Comparison of ENCODE assay signal across 13 mouse cellular contexts in the genomic region with DNA sequence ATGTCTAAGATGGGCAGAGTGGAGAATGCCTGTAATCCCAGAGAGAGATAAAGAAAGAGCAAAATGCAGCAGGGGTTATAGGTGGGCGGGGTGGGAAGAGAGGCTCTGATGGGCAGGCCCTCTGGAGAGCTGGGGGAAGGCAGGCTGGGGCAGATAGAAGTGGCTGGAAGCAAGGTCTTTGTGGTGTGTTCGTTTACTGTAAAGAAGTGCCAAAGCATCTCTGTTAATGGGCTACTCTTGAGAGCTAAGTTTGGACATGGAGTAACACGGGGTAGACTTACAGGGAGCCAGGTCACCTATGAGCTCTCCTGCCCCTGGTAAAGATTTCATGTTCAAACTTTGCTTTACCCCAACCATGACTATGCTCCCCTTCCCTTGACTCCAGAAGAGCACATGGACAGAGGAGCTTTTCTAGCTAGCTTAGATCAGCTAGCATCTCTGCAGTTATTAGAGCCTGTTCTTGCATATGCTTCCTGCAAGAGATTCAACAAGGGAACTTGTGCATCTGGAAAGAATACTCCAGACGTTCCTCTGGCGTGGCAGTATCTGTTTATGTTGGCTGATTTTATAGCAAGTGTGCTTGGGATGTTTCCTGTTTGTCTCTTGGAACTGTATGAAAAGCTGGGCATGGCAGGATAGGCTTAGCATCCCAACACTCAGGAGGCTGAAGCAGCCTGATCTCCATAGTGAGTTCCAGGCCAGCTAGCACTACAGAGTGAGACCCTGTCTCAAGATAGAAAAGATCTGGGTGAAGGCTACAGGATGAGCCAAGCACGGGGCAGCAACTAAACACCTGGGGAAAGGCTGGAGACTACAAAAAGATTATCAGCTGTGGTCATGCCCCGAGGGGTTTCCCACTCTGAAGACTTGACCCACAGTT.
DNase-seq lines count a peak whose midpoint lies in the region; ATAC-seq and TF ChIP-seq lines count a peak whose summit lies in the region.
"Had no signal": no experiment of that assay in that cellular context is flagged by ENCODE, and none has a peak within 500 bp of the region (broad histone marks: within the 10 kb centered on the region; RNA-seq: fewer than 3 reads in every experiment).

No protein-coding gene starts in this region.

- TF ChIP-seq EP300 in liver, postnatal 0 days (IDR thresholded peaks at IDR 0.05; ENCODE audit: low read depth), result no peak

- H3K27me3 ChIP-seq in lung, embryonic 14.5 days (ENCODE audit: insufficient read depth, low read length), result no peaks in the 10 kb centered on the region
- H3K27me3 ChIP-seq in liver, postnatal 0 days (ENCODE audit: insufficient read depth, low read length), result no peaks in the 10 kb centered on the region

- H3K4me3 ChIP-seq in lung, embryonic 14.5 days (ENCODE audit: low read depth, low read length), result no peak overlapping the region
- H3K4me3 ChIP-seq in lung, adult 2 months (replicated peaks; ENCODE audit: extremely low read depth, low read depth, low read length), result no peak overlapping the region
- no peak overlapping the region for H3K4me3 ChIP-seq in liver, postnatal 0 days (ENCODE audit: low read depth, low read length)

- no peak for TF ChIP-seq CTCF in lung, embryonic 14.5 days (IDR thresholded peaks at IDR 0.05; ENCODE audit: low read depth)
- no peak for TF ChIP-seq CTCF in lung, adult 2 months (IDR thresholded peaks at IDR 0.05; ENCODE audit: insufficient read depth, low read length)
- no peak for TF ChIP-seq CTCF in liver, postnatal 0 days (IDR thresholded peaks at IDR 0.05; ENCODE audit: low read depth)

- H3K27ac ChIP-seq in lung, embryonic 14.5 days (ENCODE audit: low read depth), result peak overlapping the region; percentile 98
- peak overlapping the region; percentile 51 for H3K27ac ChIP-seq in liver, postnatal 0 days (ENCODE audit: low read depth)

- peak; percentile 38 to 59 for DNase-seq in heart, adult 18-20 months
- DNase-seq in heart, postnatal 4 days, result no peak
- DNase-seq in lung, embryonic 14.5 days, result peak; percentile 63
- DNase-seq in lung, adult 2 months, result no peak
- DNase-seq in heart, adult 9 months (ENCODE audit: low spot score in 2 of 2), result peak; percentile 50 to 65
- no peak for DNase-seq in liver, postnatal 0 days
- DNase-seq in left cerebral cortex, postnatal 4 days, result no peak
- DNase-seq in frontal cortex, adult 2 months (ENCODE audit: extremely low spot score in 1 of 2, low spot score in 1 of 2), result no peak
- DNase-seq: adrenal gland, postnatal 14 days; cerebellum, adult 2 months; layer of hippocampus, postnatal 36 days; retina, postnatal 1 day had no signal

- H3K9ac ChIP-seq in lung, embryonic 14.5 days, result no peak overlapping the region
- no peak overlapping the region for H3K9ac ChIP-seq in liver, postnatal 0 days (replicated peaks)

- H3K36me3 ChIP-seq in lung, embryonic 14.5 days (ENCODE audit: insufficient read depth), result no peaks in the 10 kb centered on the region
- H3K36me3 ChIP-seq in liver, postnatal 0 days (replicated peaks; ENCODE audit: insufficient read depth, low read length), result no peaks in the 10 kb centered on the region

- intact Hi-C loops in left cerebral cortex, postnatal 4 days (cut with DNase I), result no loop called here

- no peaks in the 10 kb centered on the region for H3K9me3 ChIP-seq in lung, embryonic 14.5 days (ENCODE audit: low read depth, low read length)
- H3K9me3 ChIP-seq in liver, postnatal 0 days (ENCODE audit: low read length), result no peaks in the 10 kb centered on the region

- TF ChIP-seq POLR2A in lung, adult 2 months (IDR thresholded peaks at IDR 0.05; ENCODE audit: borderline replicate concordance, extremely low read depth, low read depth, low read length), result no peak

- no peak for ATAC-seq in lung, embryonic 14.5 days (ENCODE audit: insufficient read depth)
- no peak for ATAC-seq in liver, postnatal 0 days
- ATAC-seq: hindbrain, embryonic 16.5 days had no signal

- 60% methylated on average over 7 of the region's 7 CpGs for WGBS in lung, embryonic 14.5 days
- WGBS in lung, adult 2 months, result 57% methylated on average over 7 of the region's 7 CpGs
- 63% methylated on average over 7 of the region's 7 CpGs for WGBS in liver, postnatal 0 days (ENCODE audit: insufficient replicate concordance)

- H3K4me1 ChIP-seq in lung, embryonic 14.5 days (ENCODE audit: insufficient read depth), result peaks cover 66% of the 10 kb centered on the region
- peaks cover 23% of the 10 kb centered on the region for H3K4me1 ChIP-seq in lung, adult 2 months (ENCODE audit: control insufficient read depth, insufficient read depth, low read length)
- peaks cover 29% of the 10 kb centered on the region for H3K4me1 ChIP-seq in liver, postnatal 0 days (ENCODE audit: insufficient read depth)

- H3K4me2 ChIP-seq in lung, embryonic 14.5 days, result no peak overlapping the region
- H3K4me2 ChIP-seq in liver, postnatal 0 days (ENCODE audit: low read depth, low read length), result no peak overlapping the region

Comparison
In these comparisons a context has a peak if more than half of its experiments do, and no peak if none do; other contexts are left out.
1. DNase-seq: peak in heart, adult 18-20 months (2 of 2), lung, embryonic 14.5 days (single experiment) and heart, adult 9 months (2 of 2); none in heart, postnatal 4 days (single experiment), lung, adult 2 months (single experiment), liver, postnatal 0 days (single experiment), left cerebral cortex, postnatal 4 days (single experiment) and frontal cortex, adult 2 months (0 of 2).